8 mouse cellular contexts compared by ENCODE assay signal in the genomic region with DNA sequence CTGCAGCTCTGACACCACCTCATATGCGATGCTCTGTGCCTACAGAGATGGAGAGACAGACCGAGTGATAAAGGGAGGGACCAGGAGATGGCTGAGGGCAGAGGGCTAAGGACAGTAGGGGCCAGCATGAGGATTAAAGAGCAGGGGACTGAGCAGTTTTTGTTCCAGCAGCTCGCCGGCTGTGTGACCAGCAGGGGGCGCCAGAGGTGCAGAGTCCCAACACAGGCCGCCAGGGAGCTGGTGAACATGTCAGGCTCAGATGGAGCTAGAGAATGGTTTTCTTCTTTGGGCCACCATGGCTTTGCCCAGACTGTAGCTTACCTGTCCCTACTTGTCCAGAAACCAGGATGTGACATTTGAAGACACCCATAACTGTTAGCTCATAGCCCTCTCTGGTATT. TPM values are rescaled to one million over a fixed set of nuclear protein-coding genes. Genes with fewer than 3 reads are reported as not detected.
DNase-seq lines count a peak whose midpoint lies in the region; ATAC-seq and TF ChIP-seq lines count a peak whose summit lies in the region.

No protein-coding gene starts in this region.

- TF ChIP-seq POLR2A in heart, adult 2 months (IDR thresholded peaks at IDR 0.05; ENCODE audit: insufficient read depth, low read depth, low read length) = no peak

- H3K4me3 ChIP-seq in heart, adult 2 months = no peak overlapping the region

- H3K4me1 ChIP-seq in heart, adult 2 months (ENCODE audit: control insufficient read depth, insufficient read depth, low read length) = peaks cover 1% of the 10 kb centered on the region; the same call in 1 of the 2 replicates

- ATAC-seq in activated CD4-positive, CD25-positive, alpha-beta regulatory T cell, adult 4 months = peak; percentile 27

- H3K27me3 ChIP-seq in heart, adult 2 months (ENCODE audit: control insufficient read depth, insufficient read depth, low read length) = no peaks in the 10 kb centered on the region

- no peak overlapping the region for H3K27ac ChIP-seq in heart, adult 2 months

- intact Hi-C loops in heart, adult 2 months (cut with DNase I) = loop anchor here (1.0 kb wide), 2 partner anchors 25 to 49 kb away; no protein-coding TSS in a partner anchor

- TF ChIP-seq CTCF in heart, adult 2 months (IDR thresholded peaks at IDR 0.05) = no peak; the same call in 1 of the 2 replicates

- peak; percentile 97 for DNase-seq in B cell, adult 2 months
- peak; percentile 93 for DNase-seq in embryo, embryonic 10 days (ENCODE audit: low spot score)
- peak; percentile 86 to 92 for DNase-seq in heart, adult 2 months
- DNase-seq in layer of hippocampus, postnatal 10 days (ENCODE audit: low spot score in 2 of 2) = peak; percentile 94 to 95
- peak; percentile 96 for DNase-seq in lung, postnatal 14 days
- peak; percentile 90 for DNase-seq in ovary, postnatal 36 days (ENCODE audit: low spot score)
- peak; percentile 92 for DNase-seq in thymus, postnatal 14 days

- TF ChIP-seq EP300 in heart, adult 2 months (IDR thresholded peaks at IDR 0.05; ENCODE audit: insufficient read depth, low read depth, low read length) = 0 out of 2 replicates have a peak, but pooled peaks have one; percentile 45

- 8% methylated on average over 6 of the region's 6 CpGs for WGBS in heart, adult 2 months

- H3K79me2 ChIP-seq in heart, adult 2 months (replicated peaks; ENCODE audit: control insufficient read depth, insufficient read depth, low read length) = no peaks in the 10 kb centered on the region

- H3K9ac ChIP-seq in heart, adult 2 months (ENCODE audit: low read depth, low read length) = no peak overlapping the region

- H3K36me3 ChIP-seq in heart, adult 2 months (ENCODE audit: control insufficient read depth, insufficient read depth, low read length) = no peaks in the 10 kb centered on the region

RNA-seq across cellular contexts. Expression of gene Arrdc2, which starts 5.0 kb away (rescaled TPM):
- 1 to 10 TPM; 3.0 to 6.7 TPM for polyA plus RNA-seq in activated CD4-positive, CD25-positive, alpha-beta regulatory T cell, adult 4 months (2017; shearing (Covaris generic))
- 10 to 100 TPM in 1 of 2 experiments, 1 to 10 TPM in 1; 8.9 to 18.6 TPM for total RNA-seq in heart, adult 2 months (2021)
- polyA plus RNA-seq in heart, adult 2 months (2012; rRNA removed) = 15.2 and 36.2 TPM in 2 replicates
- total RNA-seq in layer of hippocampus, postnatal 10 days (2021) = 10 to 100 TPM; 15.7 to 18.1 TPM

RNA-seq across cellular contexts. Expression of gene Kcnn1, which starts 18.5 kb away (rescaled TPM):
- not detected for polyA plus RNA-seq in activated CD4-positive, CD25-positive, alpha-beta regulatory T cell, adult 4 months (2017; shearing (Covaris generic))
- total RNA-seq in heart, adult 2 months (2021) = 10 to 100 TPM; 12.6 to 14.7 TPM
- polyA plus RNA-seq in heart, adult 2 months (2012; rRNA removed) = 21.5 and 29.0 TPM in 2 replicates
- total RNA-seq in layer of hippocampus, postnatal 10 days (2021) = 10 to 100 TPM; 25.3 to 28.3 TPM

RNA-seq across cellular contexts. Expression of gene Ccdc124, which starts 29.2 kb away (rescaled TPM):
- 100 to 1,000 TPM in 1 of 2 experiments, 10 to 100 TPM in 1; 75.7 to 106 TPM for polyA plus RNA-seq in activated CD4-positive, CD25-positive, alpha-beta regulatory T cell, adult 4 months (2017; shearing (Covaris generic))
- total RNA-seq in heart, adult 2 months (2021) = 10 to 100 TPM; 44.6 to 49.1 TPM
- polyA plus RNA-seq in heart, adult 2 months (2012; rRNA removed) = 26.8 and 40.7 TPM in 2 replicates
- total RNA-seq in layer of hippocampus, postnatal 10 days (2021) = 100 to 1,000 TPM in 1 of 2 experiments, 10 to 100 TPM in 1; 97.6 to 108 TPM

RNA-seq across cellular contexts. Expression of gene Il12rb1, which starts 36.3 kb away (rescaled TPM):
- 10 to 100 TPM; 16.5 to 29.5 TPM for polyA plus RNA-seq in activated CD4-positive, CD25-positive, alpha-beta regulatory T cell, adult 4 months (2017; shearing (Covaris generic))
- not detected for total RNA-seq in heart, adult 2 months (2021)
- 0.15 and 0.16 TPM in 2 replicates for polyA plus RNA-seq in heart, adult 2 months (2012; rRNA removed)
- total RNA-seq in layer of hippocampus, postnatal 10 days (2021) = under 1 TPM; 0.30 to 0.38 TPM

RNA-seq across cellular contexts. Expression of gene Mast3, which starts 39.7 kb away (rescaled TPM):
- 10 to 100 TPM; 19.0 to 19.4 TPM for polyA plus RNA-seq in activated CD4-positive, CD25-positive, alpha-beta regulatory T cell, adult 4 months (2017; shearing (Covaris generic))
- total RNA-seq in heart, adult 2 months (2021) = 1 to 10 TPM; 6.0 to 7.4 TPM
- 12.7 and 13.9 TPM in 2 replicates for polyA plus RNA-seq in heart, adult 2 months (2012; rRNA removed)
- total RNA-seq in layer of hippocampus, postnatal 10 days (2021) = 100 to 1,000 TPM; 179 to 186 TPM
